Mouse (Mus musculus): ENCODE data around the gene Pou2f1.

DNA sequence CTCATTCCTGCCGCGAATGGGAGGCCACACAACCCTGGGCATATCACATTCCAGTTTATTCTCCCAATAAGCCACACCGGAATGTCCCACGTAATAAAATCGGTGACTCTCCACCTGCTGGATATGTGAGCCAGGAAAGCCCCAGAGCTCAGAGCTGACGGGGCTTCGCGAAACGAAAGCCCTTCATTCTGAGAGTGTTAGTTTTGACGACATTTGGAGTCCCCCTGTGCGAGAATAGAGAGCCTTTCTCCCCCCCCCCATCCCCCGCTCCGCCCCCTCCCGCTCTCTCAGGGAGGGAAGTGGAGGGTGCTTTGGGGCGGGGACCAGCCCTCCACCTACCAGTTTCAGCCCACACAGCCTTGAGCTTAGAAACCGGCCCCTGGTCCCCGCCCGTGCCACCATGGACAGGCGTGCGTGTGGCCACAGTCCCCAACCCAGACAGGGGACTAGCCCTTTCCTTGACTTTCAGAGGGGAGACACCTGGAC lies 158.0 kb downstream of the Pou2f1 start:
- TF ChIP-seq CTCF (IDR thresholded peaks at IDR 0.05): no peak
- peak; percentile 64; the same call in 1 of the 2 replicates for TF ChIP-seq POLR2A (IDR thresholded peaks at IDR 0.05; ENCODE audit: insufficient read depth, low read depth, low read length)
- no peak for TF ChIP-seq EP300 (IDR thresholded peaks at IDR 0.05; ENCODE audit: insufficient read depth, low read depth, low read length)
